Mouse (Mus musculus) CH12.LX (cell line): ENCODE measurements around the gene Xpa.
"Not testable (repeated sequence)": the region's sequence is repeated elsewhere in the genome, so short reads cannot be mapped to it uniquely, and the experiment has no call there.

Experiments
- CHD1 ChIP-seq: IDR thresholded peaks from 2 replicates; pipeline ENCODE4 v1.6.1; 2012; ENCODE audit warnings: low read depth, low read length, improper control_type of control experiment, inconsistent platforms
- CHD2 ChIP-seq: IDR thresholded peaks from 2 replicates; pipeline ENCODE4 v1.6.1; 2011; ENCODE audit warnings: low read length, improper control_type of control experiment
- CTCF ChIP-seq, 2 experiments: IDR thresholded peaks in 1 of 2; conservative IDR thresholded peaks in 1 of 2; 2 replicates each; pipeline ENCODE4 v1.5.1; 2011 to 2012; ENCODE audit warnings: low read depth in 2 of 2, low read length in 2 of 2, improper control_type of control experiment in 1 of 2, inconsistent platforms in 1 of 2, mild to moderate bottlenecking in 1 of 2, moderate library complexity in 1 of 2
- E2F4 ChIP-seq: IDR thresholded peaks from 2 replicates; pipeline ENCODE4 v1.6.1; 2011; ENCODE audit warnings: low read depth, low read length, improper control_type of control experiment; ENCODE audit not compliant: insufficient replicate concordance
- EP300 ChIP-seq: IDR thresholded peaks from 2 replicates; pipeline ENCODE4 v1.6.1; 2011; ENCODE audit warnings: low read length, improper control_type of control experiment
- JUND ChIP-seq: conservative IDR thresholded peaks from 2 replicates; pipeline ENCODE4 v1.6.1; 2011; ENCODE audit warnings: low read depth, low read length, improper control_type of control experiment
- KAT2A ChIP-seq: IDR thresholded peaks from 2 replicates; pipeline ENCODE4 v1.6.1; 2012; ENCODE audit warnings: low read length, improper control_type of control experiment, inconsistent platforms; ENCODE audit not compliant: insufficient replicate concordance
- MAX ChIP-seq: IDR thresholded peaks from 2 replicates; pipeline ENCODE4 v1.6.1; 2011; ENCODE audit warnings: low read length, improper control_type of control experiment
- POLR2A ChIP-seq: IDR thresholded peaks from 2 replicates; pipeline ENCODE4 v1.6.1; 2011; ENCODE audit warnings: low read depth, mild to moderate bottlenecking, improper control_type of control experiment, low read length
- TBP ChIP-seq: conservative IDR thresholded peaks from 2 replicates; pipeline ENCODE4 v1.6.1; 2011; ENCODE audit warnings: low read depth, low read length, improper control_type of control experiment
- USF2 ChIP-seq: conservative IDR thresholded peaks from 2 replicates; pipeline ENCODE4 v1.6.1; 2011; ENCODE audit warnings: low read depth, low read length, improper control_type of control experiment

DNA sequence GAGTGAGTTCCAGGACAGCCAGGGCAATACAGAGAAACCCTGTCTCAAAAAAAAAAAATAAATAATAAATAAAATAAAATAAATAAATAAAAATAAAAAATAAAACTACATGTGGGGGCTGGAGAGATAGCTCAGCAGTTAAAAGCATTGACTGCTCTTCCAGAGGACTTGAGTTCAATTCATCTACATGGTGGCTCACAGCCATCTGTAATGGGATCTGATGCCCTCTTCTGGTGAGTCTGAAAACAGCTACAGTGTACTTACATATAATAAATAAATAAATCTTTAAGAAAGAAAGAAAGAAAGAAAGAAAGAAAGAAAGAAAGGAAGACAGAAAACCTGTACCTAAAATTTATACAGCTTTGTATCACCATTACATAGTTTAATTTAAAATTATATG lies 4.1 kb downstream of the Xpa start:
- TF ChIP-seq CTCF (conservative IDR thresholded peaks at IDR 0.05 in 1 of 2, IDR thresholded peaks at IDR 0.05 in 1 of 2; ENCODE audit: low read depth in 2 of 2, low read length in 2 of 2): peak in 1 of 2 experiments; percentile 24; a peak in 1 of 4 replicates
- TF ChIP-seq POLR2A, CHD2, JUND, EP300, E2F4, USF2, MAX, KAT2A, CHD1, TBP: not testable (repeated sequence)
